Mouse (Mus musculus) lung, postnatal 0 days (tissue): Measurements from ENCODE around the gene Olfr1417. TPM values are rescaled to one million over a fixed set of nuclear protein-coding genes. Genes with fewer than 3 reads are reported as not detected.

Experiments used
- ATAC-seq: fragments of 200-750 bp; cut with Nextera tagmentation; 2 replicates; pipeline ENCODE4 v1.8.0; 2017; ENCODE audit warnings: moderate library complexity
- DNase-seq: peaks from one replicate; pipeline ENCODE4 v3.0.0-alpha.2; 2016; ENCODE audit warnings: low spot score
- H3K27ac ChIP-seq: fragments of 300-500 bp; sonication (generic); 2 replicates; pipeline ENCODE4 v1.5.1; 2014; ENCODE audit warnings: antibody characterized with exemption, mild to moderate bottlenecking, low read length, mixed read lengths
- H3K27me3 ChIP-seq: fragments of 300-500 bp; sonication (generic); replicated peaks from 2 replicates; pipeline ENCODE4 v1.6.1; 2014; ENCODE audit warnings: low read length, mixed read lengths; ENCODE audit not compliant: insufficient read depth
- H3K36me3 ChIP-seq: fragments of 300-500 bp; sonication (generic); 2 replicates; pipeline ENCODE4 v1.6.1; 2014; ENCODE audit warnings: low read length, mixed read lengths; ENCODE audit not compliant: insufficient read depth
- H3K4me1 ChIP-seq: fragments of 300-500 bp; sonication (generic); 2 replicates; pipeline ENCODE4 v1.6.1; 2014; ENCODE audit warnings: antibody characterized with exemption, low read depth, low read length, mixed read lengths; ENCODE audit not compliant: insufficient read depth
- H3K4me2 ChIP-seq: fragments of 300-500 bp; sonication (generic); replicated peaks from 2 replicates; pipeline ENCODE4 v1.6.1; 2014; ENCODE audit warnings: low read depth, mild to moderate bottlenecking, low read length, moderate library complexity, mixed read lengths
- H3K4me3 ChIP-seq: fragments of 300-500 bp; sonication (generic); 2 replicates; pipeline ENCODE4 v1.5.1; 2014; ENCODE audit warnings: low read depth, low read length
- H3K9ac ChIP-seq: fragments of 300-500 bp; sonication (generic); replicated peaks from 2 replicates; pipeline ENCODE4 v1.6.1; 2014; ENCODE audit warnings: low read depth, mild to moderate bottlenecking
- H3K9me3 ChIP-seq: fragments of 300-500 bp; sonication (generic); 2 replicates; pipeline ENCODE4 v1.6.1; 2016; ENCODE audit warnings: low read length, mixed read lengths
- CTCF ChIP-seq: IDR thresholded peaks from 2 replicates; pipeline ENCODE4 v1.5.1; 2016; ENCODE audit warnings: antibody characterized with exemption, mild to moderate bottlenecking
- EP300 ChIP-seq: IDR thresholded peaks from 2 replicates; pipeline ENCODE4 v1.6.1; 2016; ENCODE audit warnings: antibody characterized with exemption, mild to moderate bottlenecking, control low read depth
- WGBS: fragments of 180-500 bp; shearing (Covaris S2); extraction: QIAGEN DNeasy Blood & Tissue Kit; methylation state at CpG from one replicate; pipeline ENCODE4 v1.1.7; 2014; 5-methylcytosine and 5-hydroxymethylcytosine counted together
- polyA plus RNA-seq: library from polyadenylated mRNA; unstranded; fragments of >200 nt; fragmentation: Nextera tagmentation; extraction: Ambion mirVana; gene quantifications from 2 replicates; pipeline ENCODE4 v1.2.1, GENCODE M21; 2015

The Olfr1417 gene
- polyA plus RNA-seq, 1 experiment from 2014 or later, result 0.08 TPM

DNA sequence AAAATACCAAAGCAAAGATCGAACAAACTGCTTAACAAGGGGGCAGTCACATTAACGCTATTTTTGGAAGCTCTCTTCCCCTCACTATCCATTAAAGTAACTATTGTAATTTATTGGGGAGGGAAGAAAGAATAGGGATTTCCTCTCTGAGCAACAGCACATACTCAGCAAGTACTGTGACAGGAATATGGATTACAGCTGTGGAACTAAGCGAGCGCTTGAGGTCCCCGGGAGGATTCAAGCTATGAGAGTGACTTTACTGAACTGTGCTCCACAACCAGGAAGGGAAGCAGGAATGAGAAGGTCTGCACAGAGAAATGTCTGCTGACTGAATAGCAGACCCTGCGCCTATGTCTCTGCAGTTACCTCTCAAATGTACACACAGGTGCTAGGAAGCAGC is 50.1 kb downstream of the Olfr1417 start:
- H3K4me1 ChIP-seq, result no peaks in the 10 kb centered on the region
- DNase-seq, result no peak
- H3K4me2 ChIP-seq, result no peak overlapping the region
- H3K36me3 ChIP-seq, result no peaks in the 10 kb centered on the region
- no peak for TF ChIP-seq CTCF
- TF ChIP-seq EP300, result no peak
- ATAC-seq, result no peak
- no peaks in the 10 kb centered on the region for H3K27me3 ChIP-seq
- H3K9me3 ChIP-seq, result no peaks in the 10 kb centered on the region
- H3K9ac ChIP-seq, result no peak overlapping the region
- no peak overlapping the region for H3K4me3 ChIP-seq
- WGBS, result 78% methylated on average over 6 of the region's 6 CpGs
- H3K27ac ChIP-seq, result no peak overlapping the region

DNA sequence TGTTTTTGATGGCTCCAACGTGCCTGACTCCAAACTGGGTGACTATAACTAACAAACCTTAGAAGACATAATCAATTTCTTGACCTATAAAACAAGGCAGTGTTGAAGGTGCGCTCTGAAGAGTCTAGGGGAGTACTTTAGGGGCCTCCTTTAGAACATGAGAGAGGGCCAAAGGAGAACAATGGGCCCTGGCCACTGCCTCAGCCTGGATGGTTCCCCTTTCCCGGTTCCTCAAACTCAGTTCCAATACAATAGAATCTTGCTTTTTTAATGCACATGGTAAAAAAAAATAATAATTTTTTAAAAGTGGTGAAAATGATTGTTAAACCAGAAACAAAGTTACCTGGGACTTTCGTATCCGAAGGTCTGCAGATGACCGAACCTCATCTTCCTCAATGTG is 51.2 kb downstream of the Olfr1417 start:
- WGBS, result 91% methylated on average over 6 of the region's 6 CpGs
- no peak for TF ChIP-seq EP300
- TF ChIP-seq CTCF, result no peak

GRCm38 (mm10) chr19:11785409-11786154 is 53.4 kb downstream of the Olfr1417 start:
- no peak for DNase-seq
- 0 out of 2 replicates have a peak, but pooled peaks cover 3% of the 10 kb centered on the region for H3K36me3 ChIP-seq
- no peak for ATAC-seq
- H3K4me2 ChIP-seq, result no peak overlapping the region
- no peaks in the 10 kb centered on the region for H3K27me3 ChIP-seq
- no peak for TF ChIP-seq CTCF
- no peak for TF ChIP-seq EP300
- no peak overlapping the region for H3K27ac ChIP-seq
- no peaks in the 10 kb centered on the region for H3K9me3 ChIP-seq
- no peak overlapping the region for H3K4me3 ChIP-seq
- 89% methylated on average over 14 of the region's 14 CpGs for WGBS
- H3K9ac ChIP-seq, result no peak overlapping the region
- H3K4me1 ChIP-seq, result no peaks in the 10 kb centered on the region

More for the DNA sequence above, 51.2 kb downstream of the Olfr1417 start:
- DNase-seq, result no peak
- Histone ChIP-seq H3K4me1 (no peaks in the 10 kb centered on the region), H3K9ac (no peak overlapping the region), H3K27me3 (no peaks in the 10 kb centered on the region), H3K4me2 (no peak overlapping the region), H3K9me3 (no peaks in the 10 kb centered on the region), H3K27ac (no peak overlapping the region), H3K4me3 (no peak overlapping the region), H3K36me3 (no peaks in the 10 kb centered on the region)
- ATAC-seq, result no peak

DNA sequence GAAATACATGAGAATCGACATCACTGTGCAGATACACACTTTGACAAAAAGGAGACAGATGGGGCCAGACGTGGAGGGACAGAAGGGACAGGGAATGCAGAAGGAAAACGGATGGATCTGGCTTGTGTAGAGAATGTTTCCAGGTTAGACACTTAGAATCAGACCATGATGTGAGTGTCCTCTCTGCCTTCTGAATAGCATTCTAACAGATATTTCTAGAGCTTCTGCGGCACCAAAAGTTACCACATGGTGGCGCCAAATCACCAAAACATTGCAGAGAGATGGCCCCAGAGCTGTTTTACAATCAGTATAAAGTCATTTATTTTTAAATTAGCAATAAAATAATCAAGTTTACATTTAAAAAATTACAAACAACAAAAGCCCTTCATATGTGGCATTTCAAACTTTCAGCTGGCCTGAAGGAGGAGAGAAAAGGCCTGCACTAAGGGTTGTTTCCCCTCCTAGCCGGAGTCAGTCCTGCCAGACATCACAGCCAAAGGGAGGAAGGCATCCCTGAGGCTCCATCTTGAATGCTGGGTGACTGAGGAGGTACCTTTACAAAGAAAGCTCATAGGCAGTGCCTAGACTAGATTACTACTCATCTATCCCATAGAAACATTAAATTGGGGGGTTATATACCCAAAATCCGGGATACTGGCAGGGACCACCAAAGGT is 61.7 kb downstream of the Olfr1417 start:
- ATAC-seq (no peak), DNase-seq (peak; percentile 75)
- no peaks in the 10 kb centered on the region for H3K27me3 ChIP-seq
- no peak overlapping the region for H3K4me2 ChIP-seq
- peaks cover 17% of the 10 kb centered on the region; the same call in 1 of the 2 replicates for H3K36me3 ChIP-seq
- TF ChIP-seq EP300 (no peak), CTCF (peak; percentile 77)
- 56% methylated on average over 7 of the region's 7 CpGs for WGBS
- no peak overlapping the region for H3K9ac ChIP-seq
- H3K9me3 ChIP-seq, result no peaks in the 10 kb centered on the region
- H3K4me1 ChIP-seq, result no peaks in the 10 kb centered on the region
- no peak overlapping the region for H3K4me3 ChIP-seq
- no peak overlapping the region for H3K27ac ChIP-seq

Other genes with a start within 250 kb of the Olfr1417 start
- 11.6 and 12.0 TPM in 2 replicates for gene Ms4a6d, start 234.4 kb downstream of the Olfr1417 start, polyA plus RNA-seq
- 0.16 and 0.51 TPM in 2 replicates for gene Ms4a2, start 215.5 kb downstream of the Olfr1417 start, polyA plus RNA-seq
- gene Ms4a3, start 198.4 kb downstream of the Olfr1417 start, polyA plus RNA-seq, result not detected in 2 replicates
- gene Oosp2, start 178.7 kb downstream of the Olfr1417 start, polyA plus RNA-seq, result not detected in 2 replicates
- gene Oosp1, start 148.1 kb downstream of the Olfr1417 start, polyA plus RNA-seq, result not detected in 2 replicates
- gene Oosp3, start 142.2 kb downstream of the Olfr1417 start, polyA plus RNA-seq, result not detected in 2 replicates
- gene Gif, start 91.7 kb downstream of the Olfr1417 start, polyA plus RNA-seq, result 10.9 and 15.7 TPM in 2 replicates
- gene Mrpl16, start 68.8 kb downstream of the Olfr1417 start, polyA plus RNA-seq, result 26.9 and 27.8 TPM in 2 replicates
- gene Stx3, start 19.8 kb downstream of the Olfr1417 start, polyA plus RNA-seq, result 39.7 and 42.6 TPM in 2 replicates
- not detected in 2 replicates for gene Olfr1418, start 21.8 kb upstream of the Olfr1417 start, polyA plus RNA-seq
- not detected in 2 replicates for gene Olfr1419, start 35.9 kb upstream of the Olfr1417 start, polyA plus RNA-seq
- gene Olfr1420, start 47.3 kb upstream of the Olfr1417 start, polyA plus RNA-seq, result 0.12 and 0.15 TPM in 2 replicates
- 9.2 and 9.4 TPM in 2 replicates for gene Patl1, start 73.2 kb upstream of the Olfr1417 start, polyA plus RNA-seq
- gene Osbp, start 126.7 kb upstream of the Olfr1417 start, polyA plus RNA-seq, result 4.6 and 5.2 TPM in 2 replicates
- not detected in 2 replicates for gene Olfr1423, start 202.1 kb upstream of the Olfr1417 start, polyA plus RNA-seq
- gene Olfr1424, start 223.5 kb upstream of the Olfr1417 start, polyA plus RNA-seq, result not detected in 2 replicates
- gene Olfr1425, start 238.5 kb upstream of the Olfr1417 start, polyA plus RNA-seq, result not detected in 2 replicates